Mouse (Mus musculus) adrenal gland, postnatal 36 days (tissue): Measurements from ENCODE around the gene Gngt2. TPM values are rescaled to one million over a fixed set of nuclear protein-coding genes. Genes with fewer than 3 reads are reported as not detected.

ENCODE experiments used
- DNase-seq, 2 experiments: peaks; one replicate each; pipeline ENCODE4 v3.0.0; 2021; ENCODE audit warnings: mixed read lengths in 1 of 2
- long read RNA-seq, 2 experiments: library from polyadenylated mRNA; stranded (forward); transcript quantifications; one replicate each; pipeline ENCODE4 v2.0.0; 2021; ENCODE audit warnings: borderline sequencing depth in 2 of 2
- total RNA-seq, 2 experiments: library from RNA; stranded (reverse); gene quantifications; 2 replicates each; pipeline ENCODE4 v1.2.3; 2021

The Gngt2 gene
- total RNA-seq, result 10 to 100 TPM; 14.3 to 30.9 TPM
- long read RNA-seq, experiment 1, partial matches to known transcripts, result 0 of 18 reads
- long read RNA-seq, experiment 1, other reads (novel, unspliced or antisense), result 11 of 18 reads
- long read RNA-seq, experiment 2, partial matches to known transcripts, result 0 of 16 reads
- long read RNA-seq, experiment 2, other reads (novel, unspliced or antisense), result 8 of 16 reads

DNA sequence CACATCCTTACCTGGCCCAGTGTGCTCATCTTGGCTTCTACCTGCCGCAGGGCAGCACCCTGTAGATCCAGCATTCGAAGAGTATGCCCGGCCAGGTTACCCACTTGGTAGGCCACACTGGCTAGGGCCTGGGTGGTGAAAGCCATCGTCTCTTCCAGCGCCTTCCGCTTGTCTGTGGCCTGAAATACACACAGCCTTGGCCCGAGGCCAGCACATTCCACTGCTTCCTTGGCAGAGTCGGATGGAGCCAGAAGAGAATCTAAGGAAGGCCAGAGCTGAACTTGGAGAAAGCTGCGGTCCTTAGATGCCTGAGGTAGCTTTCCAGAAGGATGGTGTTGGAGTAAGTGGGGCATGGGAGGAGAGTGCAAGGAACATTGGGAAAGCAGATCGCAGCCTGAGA, at the start of gene Gngt2:
Gene Gngt2 (plus strand): TSS at position 158 of the 400 bp plus-strand sequence.
- DNase-seq, result peak; percentile 89 to 90

DNA sequence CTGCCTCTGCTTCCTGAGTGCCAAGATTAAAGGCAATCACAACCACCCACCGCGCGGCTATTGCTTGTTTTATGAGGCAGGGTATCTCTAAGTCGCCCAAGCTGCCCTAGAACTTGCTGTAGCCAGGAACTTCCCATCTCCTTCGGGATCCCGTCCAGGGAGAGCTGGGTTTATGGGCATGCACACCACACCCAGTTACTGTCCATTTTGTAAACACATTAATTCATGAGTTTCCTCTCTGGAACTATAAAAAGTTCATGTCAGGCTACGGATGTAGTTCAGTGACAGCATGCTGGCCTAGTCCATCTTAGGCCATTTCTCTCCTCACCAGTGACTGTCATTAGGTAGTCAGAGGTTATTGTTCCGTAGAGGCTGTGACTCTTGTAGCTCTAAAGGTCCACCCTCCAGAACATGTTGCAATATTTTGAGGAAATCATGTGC, 47.5 kb upstream of the Gngt2 start:
- peak; percentile 35 to 44 for DNase-seq

DNA sequence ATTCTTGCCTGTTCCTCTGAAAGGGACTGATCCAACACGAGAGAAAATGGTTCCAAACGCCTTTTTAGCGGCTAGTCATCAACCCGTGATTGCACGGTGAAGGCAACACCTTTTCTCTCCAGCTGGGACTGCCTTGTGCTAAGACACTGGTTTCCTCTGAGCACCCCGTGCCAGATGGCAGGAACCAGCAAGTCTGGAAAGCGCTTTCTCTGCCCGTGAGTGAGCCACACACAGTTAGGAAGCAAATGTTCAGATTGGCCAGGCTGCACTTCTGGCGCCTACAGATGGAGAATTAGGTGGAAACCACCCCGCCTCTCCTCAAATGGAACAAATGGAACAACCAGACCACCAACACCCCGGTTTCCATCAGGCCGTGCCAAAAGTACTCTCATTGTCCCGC, 45.2 kb upstream of the Gngt2 start:
- DNase-seq, result no peak

DNA sequence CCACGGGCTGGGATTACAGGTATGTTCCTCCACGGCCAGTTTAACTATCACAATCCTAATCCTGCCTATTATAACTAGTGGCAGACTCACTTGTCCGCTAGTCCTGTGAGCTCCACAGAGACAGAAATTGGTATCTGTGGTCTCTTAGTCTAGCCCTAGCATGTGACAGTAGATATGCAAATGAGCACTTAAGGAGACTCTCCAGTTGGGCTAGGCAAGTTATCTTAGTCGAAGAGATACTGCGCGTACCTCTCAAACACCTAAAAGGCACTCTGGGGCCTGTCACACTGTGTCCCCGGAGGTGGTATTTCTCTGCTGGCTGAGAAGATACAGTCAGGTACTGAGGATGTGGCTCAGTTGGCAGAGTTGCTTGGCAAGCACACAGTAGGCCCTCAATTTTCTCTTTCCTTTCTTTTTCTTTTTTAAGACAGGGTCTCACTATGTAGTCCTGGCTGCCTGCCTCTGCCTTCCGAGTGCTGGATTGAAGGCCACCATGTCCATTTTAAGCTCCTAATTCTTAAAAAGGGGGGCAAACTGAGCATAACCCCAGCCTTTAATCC, 44.0 kb upstream of the Gngt2 start:
- no peak for DNase-seq

DNA sequence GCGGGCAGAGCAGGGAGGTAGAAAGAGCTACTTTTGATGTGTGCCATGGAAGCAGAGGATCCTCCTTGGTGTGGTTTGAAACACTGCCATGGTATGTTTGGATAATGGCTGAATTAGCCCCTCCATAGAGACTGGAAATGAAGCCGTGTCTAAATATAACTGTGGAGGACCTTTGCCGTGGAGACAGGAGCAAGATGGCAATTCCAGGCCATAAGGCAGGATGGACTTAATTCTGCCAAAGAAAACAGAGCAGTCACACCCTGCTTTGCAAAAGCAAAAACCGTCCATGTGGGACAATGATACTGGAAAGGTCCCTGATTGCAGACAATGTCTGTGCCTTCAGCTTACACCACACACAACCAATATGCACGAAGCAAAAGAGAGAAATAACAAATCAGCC, 42.8 kb upstream of the Gngt2 start:
- DNase-seq, result no peak

DNA sequence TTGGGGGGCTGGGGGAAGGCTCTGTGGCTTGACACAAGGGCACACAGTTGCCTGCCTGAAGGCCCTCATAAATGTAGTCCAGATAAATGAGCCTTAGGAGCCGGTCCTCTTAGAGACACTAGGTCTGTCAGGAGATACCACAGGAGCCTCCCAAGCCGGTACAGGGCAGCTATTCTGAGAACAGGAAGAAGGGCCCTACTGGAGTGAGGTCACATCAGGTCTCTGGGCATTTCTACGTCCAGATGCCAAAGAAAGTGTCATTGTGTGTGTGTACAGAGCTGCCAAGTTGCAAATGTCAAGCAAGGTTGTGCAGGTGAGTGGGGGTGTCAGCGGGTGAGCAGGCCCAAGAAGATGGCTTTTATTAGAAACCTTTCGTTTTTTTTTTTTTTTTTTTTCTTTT, 41.4 kb upstream of the Gngt2 start:
- DNase-seq, result no peak

DNA sequence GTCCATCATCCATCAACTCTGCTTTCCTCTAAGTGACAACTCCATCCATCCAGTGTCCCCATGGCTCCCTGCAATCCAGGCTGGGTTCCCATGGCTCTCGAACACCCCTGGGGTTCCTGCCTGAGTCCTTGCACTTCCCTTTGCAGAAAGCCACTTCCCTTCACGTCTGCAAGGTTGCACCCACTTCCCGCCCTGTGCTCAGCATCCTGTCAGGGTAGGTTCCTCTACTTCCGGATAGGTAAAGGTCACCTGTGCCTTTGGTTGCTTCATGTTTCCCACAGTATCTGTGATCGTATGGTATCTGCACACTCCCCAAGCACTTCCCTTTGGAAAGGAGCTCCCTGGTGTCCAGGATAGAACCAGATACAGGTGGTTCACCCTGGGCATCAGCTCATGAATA, 32.0 kb upstream of the Gngt2 start:
- DNase-seq, result no peak

DNA sequence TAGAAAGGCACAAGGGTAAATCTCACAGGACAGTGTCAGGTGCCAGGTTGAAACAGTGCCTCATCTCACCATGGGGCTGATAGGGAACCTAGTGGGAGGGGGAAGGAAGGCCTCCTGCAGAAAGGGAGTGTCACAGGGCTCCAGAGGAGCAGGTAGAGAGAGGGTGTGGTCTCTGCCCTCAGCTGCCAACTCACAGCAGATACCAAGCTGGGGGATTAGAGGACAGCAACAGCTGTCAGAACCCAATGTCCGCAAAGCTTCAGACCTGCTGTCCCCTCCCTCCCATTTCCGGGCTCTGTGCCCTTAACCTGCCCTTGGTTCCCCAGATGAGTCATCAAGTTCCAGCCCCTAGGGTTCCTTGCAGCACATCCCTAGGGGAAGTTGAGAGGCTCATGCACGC, 31.5 kb upstream of the Gngt2 start:
- peak; percentile 77 to 78 for DNase-seq

DNA sequence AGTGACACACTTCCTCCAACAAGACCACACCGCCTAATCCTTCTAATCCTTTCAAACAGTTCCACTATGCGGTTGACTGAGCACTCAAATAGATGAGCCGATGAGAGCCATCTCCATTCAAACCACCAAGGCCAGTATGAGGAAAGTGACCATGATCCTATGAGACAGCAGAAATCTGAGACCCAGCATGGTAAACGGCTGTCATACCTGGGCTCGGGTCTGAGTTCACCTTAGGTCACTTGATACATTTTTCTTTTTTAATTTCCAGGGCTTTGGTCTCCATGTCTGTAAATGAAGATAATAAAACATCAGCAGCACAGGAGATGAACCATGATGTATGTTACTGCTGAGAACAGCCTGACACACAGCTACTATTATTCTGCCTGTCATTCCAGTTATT, 29.1 kb upstream of the Gngt2 start:
- DNase-seq, result no peak

DNA sequence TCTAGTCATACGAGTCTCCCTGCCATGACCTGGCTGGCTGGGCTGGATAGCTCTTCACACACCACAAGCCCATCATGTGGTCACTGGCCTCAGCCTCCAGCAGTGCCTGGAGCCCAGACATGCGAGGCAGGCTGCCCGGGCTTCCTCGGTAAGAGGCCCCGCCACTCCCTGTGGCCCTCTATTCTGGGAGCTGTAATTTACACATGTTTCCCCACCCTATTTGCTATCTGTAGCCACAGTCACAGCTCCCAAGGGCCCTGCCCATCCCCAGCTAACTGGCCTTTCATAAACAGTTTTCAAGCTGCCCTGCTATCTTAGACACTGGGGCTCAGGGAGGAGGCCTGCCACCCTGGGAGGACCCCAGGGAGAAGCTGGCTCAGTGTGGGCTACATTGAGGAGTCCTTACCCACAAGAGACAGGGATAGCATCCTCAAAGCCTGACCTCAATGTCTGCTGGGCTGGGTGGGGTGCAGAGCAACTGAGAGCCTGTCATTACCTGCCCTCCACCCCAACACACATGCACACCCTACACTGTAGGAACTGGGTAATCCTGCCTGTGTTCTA, 28.5 kb upstream of the Gngt2 start:
- DNase-seq, result no peak

DNA sequence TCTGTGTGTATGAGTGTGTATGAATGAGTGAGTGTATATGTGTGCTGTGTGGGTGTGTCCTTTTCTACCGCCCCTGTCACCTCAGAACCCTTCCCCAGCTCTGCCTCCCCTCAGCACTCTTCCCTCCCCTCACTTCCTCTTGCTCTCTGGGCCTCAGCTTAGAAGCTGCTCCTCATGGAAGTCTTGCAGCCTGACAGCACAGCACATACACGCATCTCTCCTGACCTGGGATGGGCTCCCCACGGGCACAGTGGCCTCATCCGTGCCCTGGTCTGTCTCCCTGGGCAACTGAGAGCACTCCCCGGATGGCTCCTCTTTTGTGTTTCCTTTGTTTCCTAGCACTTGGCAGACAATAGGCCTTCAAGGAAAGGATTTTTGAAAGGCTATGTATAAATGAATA, 27.4 kb upstream of the Gngt2 start:
- DNase-seq, result no peak

DNA sequence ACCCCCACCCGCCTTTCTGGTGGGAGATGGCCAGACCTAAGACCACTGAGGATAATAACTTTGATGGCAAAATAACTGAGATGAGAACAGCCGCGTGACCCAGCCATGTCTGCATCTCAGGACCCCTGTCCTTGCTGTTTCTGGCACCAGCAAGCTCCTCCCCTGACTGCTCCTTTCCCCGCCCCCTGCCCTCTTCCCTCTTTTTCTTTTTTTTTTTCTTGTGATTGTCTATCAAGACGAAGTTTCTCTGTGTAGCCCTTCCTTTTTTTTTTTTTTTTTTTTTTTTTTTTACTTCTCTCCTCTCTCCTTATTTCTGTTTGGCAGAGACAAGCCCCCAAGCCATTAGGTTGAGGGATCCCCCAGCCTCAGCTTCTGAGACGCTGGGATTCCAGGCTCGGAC, 26.2 kb upstream of the Gngt2 start:
- no peak for DNase-seq

DNA sequence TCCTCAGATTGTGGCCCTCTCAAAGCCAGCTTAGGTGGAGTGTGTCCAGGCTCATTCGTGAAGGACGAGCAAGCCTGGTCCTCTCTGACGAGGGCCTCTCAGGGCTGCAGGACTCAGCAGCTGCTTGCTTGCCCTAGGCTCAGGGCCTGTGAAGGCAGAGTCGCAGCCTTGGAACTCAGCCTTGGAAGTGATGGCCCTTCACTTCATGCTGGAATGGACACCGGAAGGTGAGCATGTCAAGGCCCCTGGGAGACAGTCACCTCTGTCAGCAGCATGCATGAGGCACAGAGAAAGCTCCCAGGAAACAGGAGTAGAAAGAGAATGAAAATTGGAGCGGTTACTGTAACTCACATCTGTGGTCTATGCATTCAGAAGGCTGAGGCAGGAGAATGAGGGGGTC, 25.3 kb upstream of the Gngt2 start:
- peak in 1 of 2 experiments; percentile 57 for DNase-seq

DNA sequence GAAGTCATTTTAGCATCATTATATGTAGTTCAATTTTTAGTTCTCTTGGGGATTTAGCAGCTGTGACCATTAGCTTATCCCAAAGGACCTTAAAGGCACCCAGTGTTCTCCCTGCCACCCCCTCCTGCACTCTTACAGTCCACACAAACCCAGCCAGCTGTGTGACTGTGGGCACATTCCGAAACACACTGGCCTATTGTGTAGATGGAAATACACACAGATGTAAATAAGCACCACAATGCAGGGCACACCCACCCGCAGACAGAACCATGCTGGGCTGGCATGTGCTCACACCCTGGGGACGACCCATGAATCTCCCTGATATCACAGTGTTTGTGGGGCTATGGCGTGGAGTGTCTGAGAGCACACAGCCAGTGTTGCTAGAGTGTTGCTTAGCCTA, 24.8 kb upstream of the Gngt2 start:
- DNase-seq, result no peak

DNA sequence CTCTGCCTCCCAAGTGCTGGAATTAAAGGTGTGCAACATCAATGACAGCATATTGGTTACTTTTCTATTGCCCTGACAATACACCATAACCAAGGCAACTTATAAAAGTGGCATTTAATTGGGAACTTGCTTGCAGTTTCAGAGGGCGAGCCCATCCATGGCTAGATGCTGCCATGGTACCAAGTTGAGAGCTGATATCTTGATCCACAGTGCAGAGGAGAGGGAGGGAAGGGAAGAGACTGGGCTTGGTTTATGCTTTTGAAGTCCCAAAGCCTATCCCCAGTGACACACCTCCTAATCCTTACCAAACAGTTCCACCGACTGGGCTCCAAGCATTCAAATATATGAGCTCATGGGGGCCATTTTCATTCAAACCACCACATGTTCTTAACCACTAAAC, 22.9 kb upstream of the Gngt2 start:
- no peak for DNase-seq

DNA sequence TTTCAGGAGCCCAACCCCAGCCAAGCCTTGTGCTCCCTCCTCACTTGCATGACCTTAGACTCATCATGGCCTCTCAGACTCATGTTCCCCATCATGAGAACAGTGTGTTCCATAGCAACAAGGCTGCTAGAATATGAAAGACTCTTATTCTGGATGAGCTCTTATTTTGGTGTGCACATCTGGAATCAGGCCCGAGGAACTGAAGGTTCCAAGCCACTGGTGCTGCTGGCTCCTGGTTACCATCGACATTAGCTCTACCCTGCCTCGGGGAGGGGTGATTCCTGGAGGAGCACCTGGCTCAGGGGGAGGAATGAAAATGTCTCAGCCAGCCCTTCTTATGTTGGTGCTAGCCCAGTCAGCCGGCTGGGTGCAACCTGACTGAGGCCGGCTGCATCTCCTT, 22.2 kb upstream of the Gngt2 start:
- DNase-seq, result no peak

DNA sequence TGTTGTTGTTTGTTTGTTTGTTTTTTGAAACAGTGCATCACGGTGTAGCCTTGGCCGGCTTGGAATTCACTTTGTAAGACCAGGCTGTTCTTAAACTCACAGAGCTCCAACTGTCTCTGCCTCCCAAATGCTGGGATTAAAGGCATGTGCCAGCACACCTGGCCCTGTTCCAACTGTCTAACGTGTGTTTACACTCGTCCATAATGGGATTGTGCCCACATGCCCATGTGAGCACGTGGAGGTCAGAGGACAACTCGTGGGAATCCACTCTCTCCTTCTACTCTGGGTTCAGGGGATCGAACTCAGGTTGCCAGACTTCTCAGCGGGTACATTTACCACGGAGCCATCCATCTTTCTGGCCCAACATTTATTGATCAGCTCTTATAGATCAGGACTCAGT, 21.6 kb upstream of the Gngt2 start:
- DNase-seq, result no peak

DNA sequence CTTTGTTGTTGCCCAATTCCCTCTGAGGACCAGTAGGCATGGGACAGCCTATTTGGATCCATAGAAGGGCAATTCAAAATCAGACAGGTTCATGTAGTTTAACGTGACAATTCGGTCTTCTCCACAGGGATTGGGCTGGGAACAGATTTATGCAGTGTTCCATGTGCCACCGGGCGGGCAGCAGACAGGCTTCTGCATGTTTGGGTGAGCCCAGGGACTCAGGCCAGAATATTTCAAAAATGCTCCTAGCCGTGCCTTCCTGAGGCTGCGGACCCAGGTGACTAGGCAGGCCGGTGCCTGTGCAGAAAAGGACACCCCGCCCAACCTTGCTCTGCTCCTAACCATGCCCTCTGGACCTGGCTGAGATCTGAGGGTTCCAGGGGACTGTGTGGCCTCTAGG, 17.9 kb upstream of the Gngt2 start:
- DNase-seq, result no peak

DNA sequence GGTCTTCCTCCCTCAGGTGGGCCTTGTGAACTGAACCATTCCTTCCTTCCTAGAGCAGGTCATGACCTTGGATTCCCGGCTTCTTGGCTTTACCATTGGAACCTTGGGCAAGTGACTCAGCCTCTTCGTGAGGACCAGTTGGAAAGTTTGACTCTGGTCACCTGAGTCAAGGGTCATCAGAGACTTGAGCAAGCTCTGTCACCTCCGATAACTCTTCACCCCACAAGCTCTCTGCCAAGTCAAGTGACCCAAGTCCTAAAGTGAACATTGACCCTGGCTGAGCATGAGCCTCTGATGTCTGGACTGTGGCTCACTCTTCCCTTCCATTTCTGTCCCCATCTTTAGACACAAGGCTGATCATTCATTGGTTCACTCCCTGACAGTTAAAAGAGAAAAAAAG, 15.5 kb upstream of the Gngt2 start:
- DNase-seq, result no peak

DNA sequence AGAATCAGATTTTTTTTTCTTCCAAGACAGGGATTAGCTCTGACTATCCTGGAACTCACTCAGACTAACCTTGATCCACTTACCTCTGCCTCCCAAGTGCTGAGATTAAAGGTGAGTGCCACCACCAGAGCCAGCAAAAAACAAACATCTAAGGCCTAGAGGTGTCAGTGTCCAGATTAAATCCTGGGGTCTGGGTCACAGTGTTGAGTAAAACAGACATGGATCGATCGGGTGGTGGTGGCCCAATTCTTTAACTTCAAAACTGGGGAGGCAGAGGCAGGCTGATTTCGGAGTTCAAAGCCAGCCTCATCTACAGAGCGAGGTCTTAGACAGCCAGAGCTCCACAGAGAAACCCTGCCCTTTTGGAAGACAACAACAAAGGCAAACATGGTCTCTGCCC, 14.6 kb upstream of the Gngt2 start:
- no peak for DNase-seq

DNA sequence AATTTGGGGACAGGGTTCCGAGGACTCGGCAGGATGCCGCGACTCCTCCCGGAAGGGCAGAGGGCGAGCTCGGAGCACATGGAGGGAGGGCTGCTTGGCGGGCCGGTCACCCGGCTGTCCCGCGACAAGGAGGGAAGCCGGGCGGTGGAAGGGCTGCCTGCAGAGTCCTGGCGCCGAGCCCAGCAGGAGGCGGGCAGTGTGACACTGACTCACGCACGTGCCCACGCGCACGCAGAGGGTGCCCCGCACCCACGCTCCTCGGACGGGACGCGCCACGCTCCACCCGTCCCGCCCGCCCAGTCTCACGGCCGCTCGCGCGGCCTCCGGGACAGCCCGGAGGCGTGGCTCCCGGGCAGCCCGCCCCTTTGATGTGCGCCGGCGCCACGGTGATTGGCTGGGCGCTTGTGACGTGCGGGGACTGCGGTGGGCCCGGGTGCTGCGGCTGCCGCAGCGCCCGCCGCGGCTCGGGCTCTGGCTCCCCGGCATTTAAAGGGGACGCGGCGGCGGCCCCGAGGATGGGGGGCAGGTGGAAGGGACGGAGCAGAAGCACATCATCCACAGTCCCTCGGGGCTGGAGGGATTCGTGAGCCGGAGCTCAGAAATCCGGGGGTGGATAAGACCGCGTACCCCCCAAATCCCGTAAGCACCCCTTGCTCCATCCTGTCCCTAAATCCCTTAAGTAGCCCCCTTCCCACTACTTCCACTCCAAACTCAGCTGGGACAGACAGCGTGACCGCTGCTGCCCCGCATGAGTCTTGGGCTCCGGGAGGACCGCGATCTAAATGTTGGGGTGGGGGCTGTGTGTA, 12.7 kb upstream of the Gngt2 start, which contains the start of gene Phospho1:
Gene Phospho1 (plus strand): TSS at position 429 of the 806 bp plus-strand sequence.
- DNase-seq, result peak; percentile 96 to 97

DNA sequence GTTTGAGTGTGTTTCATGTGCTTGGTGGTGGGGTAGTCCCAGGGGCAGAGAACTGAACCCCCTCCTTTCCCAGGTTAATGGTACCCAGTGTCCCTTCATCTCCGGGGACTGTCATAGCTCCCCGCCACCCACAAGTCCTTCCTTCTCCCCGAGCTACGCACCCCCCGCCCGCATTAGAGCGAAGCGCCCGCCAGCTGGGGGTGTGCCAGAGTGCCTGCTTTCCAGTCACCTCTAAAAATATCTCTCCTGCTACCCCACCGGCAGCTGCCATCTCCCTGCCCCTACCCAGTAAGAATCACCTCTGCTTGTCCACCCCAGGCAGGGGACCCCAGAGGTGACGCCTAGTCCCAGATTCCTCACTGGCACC, 12.2 kb upstream of the Gngt2 start:
- DNase-seq, result peak; percentile 67 to 84

DNA sequence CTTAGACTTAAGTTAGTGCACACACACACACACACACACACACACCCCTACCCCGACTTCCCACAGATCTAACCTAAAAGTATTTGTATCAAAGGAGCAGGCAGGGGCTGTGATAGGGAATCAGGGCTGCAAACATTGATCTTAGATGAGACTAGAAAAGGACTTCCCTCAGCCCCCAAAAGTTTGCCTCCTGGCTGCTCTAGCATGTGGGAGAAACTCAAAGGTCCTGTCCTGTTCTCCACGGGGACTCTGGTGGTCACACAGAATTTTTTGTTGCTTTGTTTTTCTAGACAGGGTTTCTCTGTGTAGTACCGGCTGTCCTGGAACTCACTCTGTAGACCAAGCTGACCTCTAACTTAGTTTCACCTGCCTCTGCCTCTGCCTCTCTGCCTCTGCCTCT, 11.4 kb upstream of the Gngt2 start:
- DNase-seq, result no peak
